8 mouse cellular contexts compared by ENCODE assay signal in genomic region chr1:58503793-58504370, GRCm38 (mm10). TPM values are rescaled to one million over a fixed set of nuclear protein-coding genes. Genes with fewer than 3 reads are reported as not detected.
DNase-seq lines count a peak whose midpoint lies in the region; ATAC-seq and TF ChIP-seq lines count a peak whose summit lies in the region.

No protein-coding gene starts in this region.

- H3K9ac ChIP-seq in lung, embryonic 16.5 days (ENCODE audit: low read length): peak overlapping the region; percentile 87
- peak overlapping the region; percentile 83 for H3K9ac ChIP-seq in embryonic facial prominence, embryonic 11.5 days (replicated peaks; ENCODE audit: low read length)
- peak overlapping the region; percentile 89 for H3K9ac ChIP-seq in intestine, postnatal 0 days (ENCODE audit: low read depth, low read length)

- no peak for DNase-seq in lung, adult 18-20 months
- no peak for DNase-seq in embryonic facial prominence, embryonic 11.5 days (ENCODE audit: low spot score)
- no peak for DNase-seq in right cerebral cortex, adult 2 months (ENCODE audit: low spot score in 2 of 2)
- no peak for DNase-seq in Muller cell, postnatal 12 days (ENCODE audit: inconsistent ontology term)
- DNase-seq in frontal cortex, postnatal 10 days (ENCODE audit: low spot score in 2 of 2): no peak

- H3K4me3 ChIP-seq in lung, embryonic 16.5 days (ENCODE audit: low read length): peak overlapping the region; percentile 81
- peak overlapping the region; percentile 87 for H3K4me3 ChIP-seq in embryonic facial prominence, embryonic 11.5 days (ENCODE audit: low read depth, low read length)
- peak overlapping the region; percentile 92 for H3K4me3 ChIP-seq in intestine, postnatal 0 days (ENCODE audit: low read depth, low read length)
- H3K4me3 ChIP-seq in olfactory bulb, adult 2 months (ENCODE audit: insufficient read depth, low read depth, low read length): peak overlapping the region; percentile 91

- no peak for TF ChIP-seq CTCF in intestine, postnatal 0 days (IDR thresholded peaks at IDR 0.05; ENCODE audit: low read depth)
- TF ChIP-seq CTCF in olfactory bulb, adult 2 months (IDR thresholded peaks at IDR 0.05; ENCODE audit: insufficient read depth, low read depth, low read length): no peak

- 16% methylated on average over 9 of the region's 9 CpGs for WGBS in lung, embryonic 16.5 days
- WGBS in embryonic facial prominence, embryonic 11.5 days: 32% methylated on average over 9 of the region's 9 CpGs
- WGBS in intestine, postnatal 0 days: 18% methylated on average over 9 of the region's 9 CpGs
- WGBS in olfactory bulb, adult 2 months: 15% methylated on average over 9 of the region's 9 CpGs

- ATAC-seq in lung, embryonic 16.5 days (ENCODE audit: low read depth): no peak
- ATAC-seq in embryonic facial prominence, embryonic 11.5 days (replicated peaks; ENCODE audit: insufficient number of reproducible peaks, low FRiP score, low TSS enrichment, low read depth): no peak
- ATAC-seq in intestine, postnatal 0 days: no peak

- no peaks in the 10 kb centered on the region for H3K27me3 ChIP-seq in lung, embryonic 16.5 days (ENCODE audit: control insufficient read depth, insufficient read depth, low read depth, low read length)
- H3K27me3 ChIP-seq in embryonic facial prominence, embryonic 11.5 days (ENCODE audit: control insufficient read depth, insufficient read depth, low read length): no peaks in the 10 kb centered on the region
- H3K27me3 ChIP-seq in intestine, postnatal 0 days (replicated peaks; ENCODE audit: control insufficient read depth, insufficient read depth, low read length): no peaks in the 10 kb centered on the region

- H3K4me1 ChIP-seq in lung, embryonic 16.5 days (replicated peaks; ENCODE audit: control insufficient read depth, insufficient read depth, low read length): peaks cover 7% of the 10 kb centered on the region
- H3K4me1 ChIP-seq in embryonic facial prominence, embryonic 11.5 days (ENCODE audit: control insufficient read depth, insufficient read depth, low read length): no peaks in the 10 kb centered on the region
- no peaks in the 10 kb centered on the region for H3K4me1 ChIP-seq in intestine, postnatal 0 days (replicated peaks; ENCODE audit: control insufficient read depth, insufficient read depth, low read length)
- peaks cover 4% of the 10 kb centered on the region for H3K4me1 ChIP-seq in olfactory bulb, adult 2 months (ENCODE audit: control insufficient read depth, insufficient read depth, low read length)

- peaks cover 21% of the 10 kb centered on the region for H3K9me3 ChIP-seq in lung, embryonic 16.5 days (ENCODE audit: control insufficient read depth, low read length)
- peaks cover 6% of the 10 kb centered on the region for H3K9me3 ChIP-seq in embryonic facial prominence, embryonic 11.5 days (replicated peaks; ENCODE audit: control insufficient read depth, low read length)
- H3K9me3 ChIP-seq in intestine, postnatal 0 days (ENCODE audit: control insufficient read depth): peaks cover 9% of the 10 kb centered on the region

- H3K27ac ChIP-seq in lung, embryonic 16.5 days (ENCODE audit: low read length): no peak overlapping the region; the same call in 1 of the 2 replicates
- H3K27ac ChIP-seq in embryonic facial prominence, embryonic 11.5 days (replicated peaks; ENCODE audit: low read depth, low read length): peak overlapping the region; percentile 63; the same call in 1 of the 2 replicates
- H3K27ac ChIP-seq in intestine, postnatal 0 days (ENCODE audit: low read depth, low read length): no peak overlapping the region
- H3K27ac ChIP-seq in olfactory bulb, adult 2 months (ENCODE audit: insufficient read depth, low read depth, low read length): no peak overlapping the region

- H3K36me3 ChIP-seq in lung, embryonic 16.5 days (ENCODE audit: control insufficient read depth, insufficient read depth, low read length): peaks cover 23% of the 10 kb centered on the region
- H3K36me3 ChIP-seq in embryonic facial prominence, embryonic 11.5 days (replicated peaks; ENCODE audit: control insufficient read depth, insufficient read depth, low read depth, low read length): no peaks in the 10 kb centered on the region
- peaks cover 11% of the 10 kb centered on the region for H3K36me3 ChIP-seq in intestine, postnatal 0 days (ENCODE audit: control insufficient read depth, insufficient read depth)

- no peak for TF ChIP-seq POLR2A in olfactory bulb, adult 2 months (IDR thresholded peaks at IDR 0.05; ENCODE audit: insufficient read depth, low read depth, low read length)

- peak overlapping the region; percentile 75 for H3K4me2 ChIP-seq in lung, embryonic 16.5 days (ENCODE audit: low read depth, low read length)
- H3K4me2 ChIP-seq in embryonic facial prominence, embryonic 11.5 days (ENCODE audit: low read depth, low read length): peak overlapping the region; percentile 73
- H3K4me2 ChIP-seq in intestine, postnatal 0 days (replicated peaks; ENCODE audit: low read depth): peak overlapping the region; percentile 98

RNA-seq across cellular contexts. Expression of gene Orc2, which starts 1.0 kb away (rescaled TPM):
- polyA plus RNA-seq in lung, embryonic 16.5 days (2015; fragmentation: Nextera tagmentation; extraction: Ambion mirVana): 24.1 and 25.7 TPM in 2 replicates
- polyA plus RNA-seq in embryonic facial prominence, embryonic 11.5 days (2014; fragmentation: Nextera tagmentation; extraction: Ambion mirVana): 57.9 and 65.2 TPM in 2 replicates
- polyA plus RNA-seq in intestine, postnatal 0 days (2015; fragmentation: Nextera tagmentation; extraction: Ambion mirVana): 8.1 and 9.3 TPM in 2 replicates
- polyA plus RNA-seq in olfactory bulb, adult 2 months (2012; ENCODE audit: insufficient read depth, insufficient read length, low replicate concordance, missing spikeins): not detected in 2 replicates

RNA-seq across cellular contexts. Expression of gene Ppil3, which starts 58.6 kb away (rescaled TPM):
- 45.8 and 52.5 TPM in 2 replicates for polyA plus RNA-seq in lung, embryonic 16.5 days (2015; fragmentation: Nextera tagmentation; extraction: Ambion mirVana)
- polyA plus RNA-seq in embryonic facial prominence, embryonic 11.5 days (2014; fragmentation: Nextera tagmentation; extraction: Ambion mirVana): 60.8 and 66.6 TPM in 2 replicates
- polyA plus RNA-seq in intestine, postnatal 0 days (2015; fragmentation: Nextera tagmentation; extraction: Ambion mirVana): 24.6 and 28.0 TPM in 2 replicates
- not detected in 2 replicates for polyA plus RNA-seq in olfactory bulb, adult 2 months (2012; ENCODE audit: insufficient read depth, insufficient read length, low replicate concordance, missing spikeins)

RNA-seq across cellular contexts. Expression of gene Nif3l1, which starts 58.9 kb away (rescaled TPM):
- 37.4 and 37.8 TPM in 2 replicates for polyA plus RNA-seq in lung, embryonic 16.5 days (2015; fragmentation: Nextera tagmentation; extraction: Ambion mirVana)
- polyA plus RNA-seq in embryonic facial prominence, embryonic 11.5 days (2014; fragmentation: Nextera tagmentation; extraction: Ambion mirVana): 69.1 and 69.4 TPM in 2 replicates
- 24.9 TPM in 2 replicates for polyA plus RNA-seq in intestine, postnatal 0 days (2015; fragmentation: Nextera tagmentation; extraction: Ambion mirVana)
- polyA plus RNA-seq in olfactory bulb, adult 2 months (2012; ENCODE audit: insufficient read depth, insufficient read length, low replicate concordance, missing spikeins): not detected in 2 replicates
